Mouse (Mus musculus) inflammation-experienced regulatory T-cells (primary cell): ENCODE data around the gene Nfkbie. TPM values are rescaled to one million over a fixed set of nuclear protein-coding genes. Genes with fewer than 3 reads are reported as not detected.

Experiments used
- polyA plus RNA-seq, 2 experiments: library from polyadenylated mRNA; unstranded; fragments of 100-300 nt; shearing (Covaris generic); gene quantifications; one replicate each; pipeline ENCODE4 v1.2.1; 2017

Nfkbie gene
- 10 to 100 TPM; 60.9 to 66.6 TPM for polyA plus RNA-seq

DNA sequence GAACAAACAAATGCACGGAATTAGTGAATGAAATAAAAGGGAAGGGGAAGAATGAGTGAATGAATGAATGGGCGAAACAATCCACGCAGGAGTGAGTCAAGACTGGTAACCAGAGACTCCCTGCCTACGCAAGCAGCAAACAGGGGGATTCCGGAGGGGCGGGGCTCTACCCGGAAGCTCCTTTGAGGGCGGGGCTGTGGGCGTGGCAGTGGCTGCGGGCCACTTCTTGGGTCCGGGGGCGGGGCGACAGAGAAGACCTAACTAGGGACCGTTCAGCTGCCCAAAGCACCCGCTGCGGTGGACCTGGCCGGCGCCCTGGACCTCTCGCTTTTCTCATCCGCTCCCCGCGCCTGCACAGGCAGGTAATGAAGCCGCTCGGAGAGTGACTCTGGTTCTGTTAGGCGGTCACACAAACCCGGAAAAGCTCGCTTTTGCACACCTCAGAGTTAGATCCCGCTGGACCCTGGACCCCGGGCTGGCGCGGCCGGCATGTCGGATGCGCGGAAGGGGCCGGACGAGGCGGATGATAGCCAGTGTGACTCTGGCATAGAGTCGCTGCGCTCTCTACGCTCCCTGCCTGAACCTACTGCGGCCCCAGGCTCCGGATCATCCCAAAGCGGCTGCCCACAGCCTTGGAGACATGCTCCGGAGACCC is at the start of gene Nfkbie:
TSS of gene Nfkbie (plus strand) at position 252 of the 655 bp plus-strand sequence.

DNA sequence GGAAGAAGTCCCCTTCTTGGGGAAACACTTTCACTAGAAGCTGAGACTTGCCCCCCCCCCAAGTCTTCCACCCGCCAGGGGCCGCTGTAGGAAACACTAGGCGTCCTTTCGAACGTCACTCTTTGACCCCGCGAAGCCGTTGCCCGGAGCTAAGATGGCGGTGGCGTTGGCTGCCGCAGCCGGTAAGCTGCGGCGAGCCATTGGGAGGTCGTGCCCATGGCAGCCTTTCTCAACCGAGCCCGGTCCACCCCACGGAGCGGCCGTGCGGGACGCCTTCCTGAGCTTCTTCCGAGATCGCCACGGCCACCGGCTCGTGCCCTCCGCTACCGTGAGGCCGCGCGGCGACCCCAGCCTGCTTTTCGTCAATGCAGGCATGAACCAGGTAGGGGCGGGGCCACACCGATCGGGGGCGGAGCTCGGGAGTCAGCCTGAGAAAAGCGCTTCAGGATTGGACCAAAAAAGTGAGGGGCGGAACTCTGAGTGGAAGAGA is 48.8 kb upstream of the Nfkbie start, which contains the start of gene Aars2:
TSS of gene Aars2 (plus strand) at position 142 of the 490 bp plus-strand sequence.

DNA sequence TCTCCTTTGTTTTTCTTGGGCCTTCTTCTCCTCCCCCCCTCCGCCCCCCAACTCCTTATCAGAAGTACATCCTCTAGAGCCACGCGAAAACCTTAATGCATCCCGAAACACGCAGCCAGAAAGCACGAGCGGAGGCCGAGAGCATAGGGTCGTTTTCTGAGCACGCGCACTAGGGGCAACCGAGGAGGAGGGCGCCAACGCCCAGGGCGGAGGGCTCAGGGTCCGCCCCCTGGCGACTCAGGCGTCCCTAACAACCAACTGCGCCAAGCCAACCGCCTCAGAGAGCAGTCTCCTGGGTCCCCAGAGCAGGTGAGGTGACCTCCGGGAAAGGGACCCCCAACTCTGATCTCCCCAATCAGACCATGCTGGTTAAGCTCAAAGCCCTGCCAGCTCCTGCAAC is 32.2 kb upstream of the Nfkbie start, which contains the start of gene Tcte1:
TSS of gene Tcte1 (plus strand) at position 172 of the 400 bp plus-strand sequence.

DNA sequence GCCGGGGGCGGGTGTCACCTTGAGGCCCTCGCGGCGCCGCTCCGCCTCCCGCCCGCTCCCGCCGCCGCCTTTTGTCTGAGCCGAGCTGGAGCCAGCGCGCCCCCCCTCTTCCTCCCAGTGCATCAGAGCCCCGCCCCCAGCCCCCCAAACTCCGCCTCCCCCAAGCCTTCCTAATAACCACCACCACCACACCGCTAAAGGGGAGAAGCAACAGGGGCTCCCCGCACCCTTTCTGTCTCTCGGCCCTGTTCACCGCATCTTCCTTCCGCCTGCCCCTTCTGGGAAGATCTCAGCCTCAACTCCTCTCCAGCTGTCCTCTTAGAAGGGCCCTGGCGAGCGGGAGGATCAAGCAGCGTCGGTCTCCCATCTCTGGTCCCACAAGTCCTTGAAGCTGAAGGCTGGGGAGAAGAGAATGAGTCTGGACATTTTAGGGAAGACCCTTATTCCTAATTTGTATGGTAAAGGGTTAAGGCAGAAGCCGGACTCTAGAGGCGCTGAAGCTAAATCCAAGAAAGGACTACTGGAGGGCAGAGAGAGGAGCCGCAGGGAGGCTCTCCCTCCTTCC is 5.8 kb upstream of the Nfkbie start, which contains the start of gene Tmem151b:
TSS of gene Tmem151b (minus strand) at position 61 of the 565 bp plus-strand sequence.

DNA sequence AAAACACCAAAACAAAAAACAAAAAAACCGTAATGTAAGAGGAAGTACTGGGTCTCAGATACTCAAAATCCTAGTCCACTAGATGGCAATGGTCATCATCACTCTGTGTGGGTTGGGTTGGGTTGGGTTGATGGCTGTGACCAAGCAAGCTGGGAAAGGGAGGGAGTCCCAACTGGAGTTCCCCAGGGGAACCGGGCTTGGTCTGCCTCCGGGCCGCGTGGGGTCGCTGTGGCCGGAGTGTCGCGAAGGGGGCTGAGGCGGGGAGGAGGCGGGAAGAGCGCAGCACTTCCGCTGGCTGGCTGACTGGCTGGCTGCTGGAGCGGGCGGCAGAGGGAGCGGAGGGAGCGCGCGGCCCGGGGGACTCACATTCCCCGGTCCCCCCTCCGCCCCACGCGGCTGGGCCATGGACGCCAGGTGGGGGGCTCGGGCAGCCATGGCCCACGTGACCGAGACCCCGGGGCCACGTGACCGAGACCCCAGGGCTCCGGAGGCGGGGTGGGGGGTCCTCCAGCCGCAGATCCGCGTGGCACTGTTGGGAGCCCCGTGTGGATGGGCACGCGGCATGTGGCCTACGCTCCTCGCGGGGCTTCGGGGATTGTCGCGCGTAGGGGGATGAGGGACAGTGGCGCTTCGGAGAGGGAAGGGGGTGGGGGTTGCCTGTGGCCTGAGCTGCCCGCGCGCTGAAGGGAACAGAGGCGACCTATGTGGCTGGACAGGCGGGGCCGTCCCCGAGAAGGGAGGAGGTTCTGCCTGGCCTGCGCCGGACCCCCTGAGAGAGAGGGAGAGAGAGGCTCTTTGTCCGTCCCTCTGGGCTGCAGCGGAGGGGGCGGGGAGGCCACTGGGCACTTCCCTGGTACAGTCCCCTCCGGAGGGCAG is 8.4 kb downstream of the Nfkbie start, which contains the start of gene Slc35b2:
TSS of gene Slc35b2 (plus strand) at position 220 of the 876 bp plus-strand sequence.

DNA sequence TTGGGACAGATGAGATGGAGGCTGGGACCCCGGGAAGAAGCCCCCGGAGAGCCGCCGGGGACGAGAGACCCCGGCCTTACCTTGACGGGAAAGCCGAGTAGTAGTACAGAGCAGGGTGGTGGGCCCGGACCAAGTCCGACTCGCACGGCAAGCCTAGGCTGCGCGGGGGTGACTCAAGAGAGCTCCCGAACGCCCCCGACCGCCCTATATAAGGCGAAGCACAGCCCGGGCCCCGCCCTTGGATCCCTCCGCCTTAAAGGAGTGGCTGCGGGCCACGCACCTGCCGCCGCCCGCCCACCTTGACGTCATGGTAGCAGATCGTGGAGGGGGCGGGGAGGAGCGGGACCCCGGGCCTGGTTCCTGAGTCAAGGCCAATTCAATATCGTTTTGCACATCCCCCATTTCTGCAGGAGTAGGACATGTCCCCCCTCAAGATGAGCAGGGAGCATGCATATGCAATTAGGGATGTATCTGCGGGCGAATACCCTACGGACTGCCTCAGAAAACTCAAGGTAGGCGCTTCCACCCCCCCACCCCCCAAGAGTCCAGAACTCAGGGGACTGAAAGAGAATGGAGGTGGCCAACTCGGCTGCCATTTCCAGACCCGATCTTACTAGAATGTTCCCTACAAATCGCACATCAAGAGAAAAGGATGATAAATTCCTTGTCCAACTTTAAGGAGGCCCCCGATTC is 17.7 kb downstream of the Nfkbie start, which contains the start of gene Hsp90ab1:
TSS of gene Hsp90ab1 (minus strand) at position 185 of the 693 bp plus-strand sequence.

DNA sequence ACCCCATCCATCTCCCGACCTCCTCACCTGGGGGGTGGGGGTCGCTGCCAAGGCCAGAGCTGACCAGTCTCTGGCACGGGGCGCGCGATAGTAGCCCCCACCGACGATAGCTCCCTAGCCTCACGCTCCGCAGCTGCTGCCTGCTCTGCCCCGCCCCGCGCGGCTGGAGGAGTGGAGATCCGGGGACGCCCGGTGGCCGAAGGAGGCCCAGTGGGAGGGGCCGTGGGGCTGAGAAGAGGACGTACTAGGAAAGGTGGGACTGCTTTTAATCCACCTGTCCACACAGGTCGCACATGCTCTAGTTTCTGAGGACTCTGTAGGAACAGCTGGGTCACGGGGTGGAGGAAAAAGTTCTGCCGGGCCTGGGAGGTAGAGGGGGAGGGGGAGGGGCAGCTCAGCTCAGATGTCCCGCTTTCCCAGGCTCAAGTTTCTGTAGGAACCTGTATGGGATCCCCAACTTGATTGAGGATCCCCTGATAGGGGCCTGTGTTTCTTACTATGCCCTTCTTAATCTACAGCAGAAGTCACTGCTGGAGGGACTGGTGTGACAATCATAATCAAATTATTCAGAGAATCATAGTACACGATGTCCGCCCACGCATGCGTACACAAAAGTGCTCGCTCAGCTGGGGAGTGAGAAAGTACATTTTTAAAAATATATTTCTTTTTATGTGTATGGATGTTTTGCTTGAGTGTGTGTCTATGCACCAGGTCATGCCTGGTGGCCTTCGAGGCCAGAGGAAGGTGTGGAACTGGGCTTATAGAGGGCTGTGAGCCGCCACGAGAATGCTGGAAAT is 44.1 kb downstream of the Nfkbie start, which contains the start of gene Slc29a1:
TSS of gene Slc29a1 (minus strand) at position 161 of the 797 bp plus-strand sequence.

DNA sequence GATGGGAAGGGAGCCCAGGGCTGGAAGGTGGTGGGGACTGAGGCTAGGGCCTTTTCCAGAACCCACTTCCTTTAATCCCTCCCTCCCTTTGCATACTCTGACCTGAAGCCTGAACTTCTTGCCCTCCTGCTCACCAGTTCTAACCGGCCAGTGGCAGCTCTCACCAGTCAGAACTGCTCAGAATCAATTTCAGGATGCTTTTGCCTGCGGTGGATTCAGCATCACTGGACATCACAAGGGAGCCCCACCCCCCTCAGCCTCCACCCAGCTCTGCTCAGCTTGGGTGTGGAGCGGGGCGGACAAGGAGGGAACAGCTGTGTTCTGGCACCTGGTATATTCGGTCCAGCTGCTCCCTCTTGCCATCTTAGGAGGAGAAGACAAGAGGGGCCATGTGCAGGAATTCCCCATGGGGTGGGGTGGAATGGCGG is 46.4 kb downstream of the Nfkbie start, which contains the start of gene Mymx:
TSS of gene Mymx (minus strand) at position 226 of the 428 bp plus-strand sequence.

Other genes starting within 250 kb of the Nfkbie start
- 10 to 100 TPM; 78.5 to 87.9 TPM for gene Cdc5l, start 122.0 kb upstream of the Nfkbie start, polyA plus RNA-seq
- 1 to 10 TPM in 1 of 2 experiments, under 1 TPM in 1; 0.81 to 3.0 TPM for gene Spats1, start 80.3 kb upstream of the Nfkbie start, polyA plus RNA-seq
- 10 to 100 TPM; 10.9 to 19.2 TPM for gene Aars2, start 48.9 kb upstream of the Nfkbie start, polyA plus RNA-seq
- under 1 TPM in 1 of 2 experiments, not detected in 1; 0.15 TPM for gene Tcte1, start 32.3 kb upstream of the Nfkbie start, polyA plus RNA-seq
- gene Tmem151b, start 6.0 kb upstream of the Nfkbie start, polyA plus RNA-seq = under 1 TPM in 1 of 2 experiments, not detected in 1; 0.95 TPM
- 10 to 100 TPM; 60.0 to 69.0 TPM for gene Slc35b2, start 8.2 kb downstream of the Nfkbie start, polyA plus RNA-seq
- gene Hsp90ab1, start 17.6 kb downstream of the Nfkbie start, polyA plus RNA-seq = 1,000 to 10,000 TPM in 1 of 2 experiments, 100 to 1,000 TPM in 1; 784 to 1,058 TPM
- gene Slc29a1, start 43.9 kb downstream of the Nfkbie start, polyA plus RNA-seq = 100 to 1,000 TPM; 102 to 129 TPM
- gene Mymx, start 46.4 kb downstream of the Nfkbie start, polyA plus RNA-seq = not detected
- 1 to 10 TPM in 1 of 2 experiments, under 1 TPM in 1; 0.70 to 1.0 TPM for gene Capn11, start 103.6 kb downstream of the Nfkbie start, polyA plus RNA-seq
- 10 to 100 TPM; 69.1 to 69.2 TPM for gene Mrpl14, start 130.6 kb downstream of the Nfkbie start, polyA plus RNA-seq
- gene Tmem63b, start 131.2 kb downstream of the Nfkbie start, polyA plus RNA-seq = 10 to 100 TPM in 1 of 2 experiments, 1 to 10 TPM in 1; 9.2 to 13.5 TPM
- gene 1600014C23Rik, start 178.1 kb downstream of the Nfkbie start, polyA plus RNA-seq = not detected